Mouse (Mus musculus) mesoderm, embryonic 11.5 days (tissue): ENCODE results near the gene Tm9sf4.

Experiments used
- DNase-seq: peaks from one replicate; pipeline ENCODE4 v3.0.0-alpha.2; 2012; ENCODE audit warnings: low read depth, low spot score

Tm9sf4 gene

GRCm38 (mm10) chr2:153157270-153157669 lies 3.8 kb upstream of the Tm9sf4 start:
- DNase-seq, result no peak

GRCm38 (mm10) chr2:153160133-153160532 lies 970 bp upstream of the Tm9sf4 start:
- no peak for DNase-seq

DNA sequence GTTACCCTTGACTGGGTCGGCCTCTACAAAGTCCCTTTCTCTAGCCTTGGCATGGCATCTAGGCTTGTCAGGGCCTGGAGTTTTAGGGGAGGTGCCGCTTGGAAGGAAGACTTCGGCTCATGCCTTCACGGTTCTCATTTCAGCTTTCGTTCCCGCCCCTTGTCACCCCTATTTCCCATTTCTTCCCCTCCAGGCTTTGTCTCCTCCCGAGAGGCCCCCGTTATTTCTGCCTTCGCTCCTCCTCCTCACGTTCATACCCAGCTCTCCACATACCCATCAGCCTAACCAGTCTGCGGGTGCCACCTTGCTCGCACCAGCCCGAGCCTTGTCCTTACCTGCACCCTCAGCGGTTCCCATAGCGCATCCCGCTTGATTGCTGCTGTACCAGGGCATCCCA lies 579 bp downstream of the Tm9sf4 start:
- peak; percentile 11 for DNase-seq

GRCm38 (mm10) chr2:153167136-153167535 lies 6.0 kb downstream of the Tm9sf4 start:
- DNase-seq, result no peak

DNA sequence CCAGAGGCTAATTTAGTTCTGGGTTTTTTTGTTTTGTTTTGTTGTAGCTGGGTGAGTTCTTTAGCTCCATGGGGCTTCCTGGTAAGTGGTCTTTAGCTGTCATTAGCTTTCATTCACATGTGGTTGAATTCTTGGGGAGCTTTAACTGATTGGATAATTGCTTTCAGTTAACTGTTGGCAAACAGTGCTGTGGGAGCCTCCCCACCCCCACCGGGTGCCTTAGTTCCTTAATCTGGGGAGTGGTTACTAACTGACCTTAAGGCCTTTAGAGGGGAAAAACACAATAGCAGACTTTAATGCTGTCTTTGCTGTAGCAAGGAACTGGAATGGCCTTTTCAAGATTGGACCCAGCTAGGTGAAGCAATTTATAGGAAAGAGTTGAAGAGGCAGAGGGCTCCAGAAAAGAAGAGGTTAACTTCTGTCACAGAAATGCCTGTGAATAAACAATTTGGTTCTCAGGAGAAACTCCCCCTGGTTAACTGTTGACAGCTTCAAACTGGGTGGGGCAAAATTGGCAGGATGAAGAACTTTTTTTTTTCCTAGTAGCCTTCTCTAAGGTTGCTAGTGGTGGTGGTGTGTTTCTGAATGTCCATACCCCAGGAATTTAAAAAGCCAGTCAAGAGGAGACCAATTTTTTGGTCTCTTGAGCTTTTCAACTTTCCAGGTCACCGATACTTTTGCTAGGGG lies 7.2 kb downstream of the Tm9sf4 start:
- DNase-seq, result no peak

- no peak for DNase-seq
Measured at GRCm38 (mm10) chr2:153170490-153171224, 9.6 kb downstream of the Tm9sf4 start.

DNA sequence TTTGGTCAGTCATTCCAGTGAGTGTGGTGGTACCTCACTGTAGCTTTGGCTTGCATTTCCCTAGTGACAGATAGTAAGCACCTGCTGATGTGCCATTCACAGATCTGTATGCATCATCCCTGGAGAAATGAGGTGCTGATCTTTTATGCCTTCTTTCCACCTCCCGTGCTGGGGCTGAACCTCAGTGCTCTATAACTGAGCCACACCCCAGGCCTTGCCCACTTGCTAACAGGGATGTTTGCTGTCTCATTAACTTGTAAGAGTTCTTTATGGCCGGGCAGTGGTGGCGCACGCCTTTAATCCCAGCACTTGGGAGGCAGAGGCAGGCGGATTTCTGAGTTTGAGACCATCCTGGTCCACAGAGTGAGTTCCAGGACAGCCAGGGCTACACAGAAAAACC lies 10.9 kb downstream of the Tm9sf4 start:
- DNase-seq, result no peak

- no peak for DNase-seq
Measured at GRCm38 (mm10) chr2:153175995-153176570, 15.0 kb downstream of the Tm9sf4 start.

- DNase-seq, result no peak
Measured at GRCm38 (mm10) chr2:153177188-153177587, 16.1 kb downstream of the Tm9sf4 start.

DNA sequence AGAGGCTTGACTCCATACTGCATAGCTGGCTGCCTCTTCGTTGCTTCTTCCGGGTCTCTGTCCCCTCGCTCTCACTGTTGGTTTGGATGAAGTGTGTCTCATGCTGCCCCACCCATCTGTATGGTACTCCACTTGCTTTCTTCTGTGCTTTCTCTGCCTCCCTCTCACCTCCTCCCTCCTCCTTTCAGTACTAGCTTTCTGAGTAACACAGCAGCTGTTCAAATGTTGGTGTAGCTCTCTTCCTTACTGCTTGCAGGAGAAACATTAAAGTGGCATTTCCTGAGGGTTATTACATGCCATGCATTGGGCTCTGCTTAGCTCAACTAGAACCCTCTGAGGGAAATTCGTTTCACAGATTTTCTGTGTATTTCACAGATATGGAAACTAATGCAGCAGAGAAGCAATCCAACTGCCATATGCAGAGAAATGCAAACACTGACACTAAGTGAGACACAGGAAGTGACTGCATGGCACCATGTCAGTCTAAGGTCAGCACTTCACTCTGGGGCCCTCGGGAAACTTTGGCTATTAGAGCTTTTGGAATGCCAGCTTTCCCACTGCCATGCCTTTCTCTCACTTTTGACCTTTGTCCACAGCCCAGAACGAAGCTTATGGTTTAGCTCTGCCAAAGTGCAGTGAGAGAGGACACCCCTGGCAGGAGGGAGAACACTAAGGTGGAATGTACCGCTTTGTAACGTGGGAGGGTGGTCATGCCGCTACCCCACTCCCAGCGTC lies 18.2 kb downstream of the Tm9sf4 start:
- no peak for DNase-seq

DNA sequence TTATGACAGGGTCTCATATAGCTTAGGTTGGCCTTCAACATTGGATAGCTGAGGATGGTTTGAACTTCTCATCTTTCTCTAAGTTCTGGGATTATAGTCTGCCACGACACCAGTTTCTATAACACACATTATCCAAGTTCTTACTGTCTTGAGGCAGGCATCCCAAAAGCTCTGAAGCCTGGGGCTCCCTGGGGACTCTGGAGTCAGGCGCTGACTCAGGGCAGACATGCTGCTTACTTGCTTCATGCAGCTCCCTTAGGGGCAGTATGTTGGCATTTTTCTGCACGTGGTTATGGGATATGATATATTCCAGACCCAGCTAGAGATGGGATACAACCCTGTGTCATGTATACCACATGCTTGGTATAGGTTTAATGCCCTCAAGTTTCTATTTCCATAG lies 18.9 kb downstream of the Tm9sf4 start:
- no peak for DNase-seq

DNA sequence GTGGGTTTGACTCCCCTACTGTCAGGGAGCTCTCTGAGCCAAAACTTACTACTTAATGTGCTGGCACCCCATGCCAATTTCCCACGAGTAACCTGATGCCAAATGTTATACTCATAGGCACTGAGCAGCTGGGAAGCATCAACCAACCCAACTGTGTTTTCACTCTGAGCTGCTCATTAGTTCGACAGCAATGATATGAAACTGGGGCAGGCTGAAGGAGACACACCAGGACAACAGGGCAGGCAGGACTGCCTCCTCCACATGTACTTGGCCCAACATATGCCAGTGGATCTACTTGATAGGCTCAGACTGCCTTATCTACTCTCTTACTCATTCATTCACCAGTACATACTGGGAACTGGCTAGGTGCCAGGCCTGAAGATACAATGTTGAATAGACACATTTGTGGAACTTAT lies 25.1 kb downstream of the Tm9sf4 start:
- no peak for DNase-seq

DNA sequence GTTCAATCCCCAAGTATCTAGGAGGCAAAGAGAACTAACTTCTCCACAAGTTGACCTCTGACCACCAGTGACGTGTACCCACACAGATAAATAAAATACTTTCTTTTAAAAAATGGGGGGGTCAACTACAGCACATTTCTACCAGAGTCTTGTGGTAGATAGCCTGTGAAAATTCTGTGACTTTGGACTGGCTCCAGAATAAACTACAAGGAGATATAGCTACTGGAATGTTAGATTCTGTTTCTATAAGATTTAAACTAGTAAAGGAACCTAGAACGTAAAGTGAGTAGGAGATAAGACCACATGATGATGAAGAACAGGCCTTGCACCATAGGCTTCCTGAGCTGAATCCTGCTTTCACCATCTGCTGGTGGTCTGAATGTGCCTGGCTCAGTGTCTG lies 26.7 kb downstream of the Tm9sf4 start:
- no peak for DNase-seq

DNA sequence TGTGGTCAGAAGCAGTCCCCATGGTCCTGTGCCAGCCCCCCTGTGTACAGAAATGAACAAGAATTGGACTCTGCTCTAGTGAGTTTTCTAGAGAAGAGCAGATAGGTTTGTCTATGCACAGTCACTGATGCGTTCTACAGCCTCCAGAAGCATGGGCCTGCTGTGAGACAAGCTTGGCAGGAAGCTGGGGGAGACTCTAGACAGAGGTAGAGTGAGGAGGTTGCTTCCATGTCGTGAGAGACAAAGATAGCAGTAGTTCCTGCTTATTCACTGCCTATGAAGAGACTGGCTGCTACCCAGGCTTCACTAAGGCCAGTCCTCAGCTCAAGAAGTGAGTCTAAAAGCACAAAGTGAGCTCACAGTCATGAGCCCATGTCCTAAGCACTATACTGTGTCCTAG lies 30.1 kb downstream of the Tm9sf4 start:
- no peak for DNase-seq

DNA sequence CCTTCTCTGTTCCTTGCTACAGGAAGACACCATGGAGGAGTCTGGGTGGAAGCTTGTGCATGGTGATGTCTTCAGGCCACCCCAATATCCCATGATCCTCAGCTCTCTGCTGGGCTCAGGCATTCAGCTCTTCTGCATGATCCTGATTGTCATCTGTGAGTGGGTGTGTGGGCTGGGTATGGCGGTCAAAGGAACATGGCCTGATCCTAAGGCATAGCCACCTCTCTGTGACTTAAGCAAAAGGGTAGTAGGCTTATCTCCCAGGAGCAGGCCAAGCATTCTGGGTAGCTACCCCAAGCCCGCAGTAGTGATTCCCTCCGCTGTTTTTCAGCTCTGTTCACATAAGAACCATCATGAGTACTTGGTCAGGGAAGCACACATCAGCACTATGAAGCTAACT lies 33.2 kb downstream of the Tm9sf4 start:
- DNase-seq, result no peak

DNA sequence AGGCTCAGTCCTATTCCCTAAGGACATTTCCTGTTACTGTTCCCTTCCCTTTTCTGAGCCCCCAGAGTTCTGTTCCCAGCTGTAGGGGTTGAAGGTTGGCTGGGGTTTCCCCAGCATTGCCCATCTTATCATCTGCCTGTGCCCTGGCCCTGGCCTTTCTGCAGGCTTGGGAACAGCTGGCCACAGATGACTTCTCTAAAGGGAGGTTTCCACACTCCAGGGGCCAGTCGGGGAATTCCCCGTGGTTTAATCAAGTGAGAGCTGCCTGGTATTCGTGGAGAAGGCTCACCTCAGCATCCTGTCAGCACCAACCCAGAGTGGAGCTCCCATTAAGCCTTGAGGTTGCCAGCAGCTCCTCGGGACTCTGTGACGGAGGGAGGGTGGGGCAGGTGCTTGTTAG lies 37.4 kb downstream of the Tm9sf4 start:
- no peak for DNase-seq

- DNase-seq, result no peak
Measured at GRCm38 (mm10) chr2:153199114-153199513, 38.0 kb downstream of the Tm9sf4 start.

- DNase-seq, result no peak
Measured at GRCm38 (mm10) chr2:153202766-153203165, 41.7 kb downstream of the Tm9sf4 start.

GRCm38 (mm10) chr2:153208149-153208548 lies 47.0 kb downstream of the Tm9sf4 start:
- DNase-seq, result no peak

- no peak for DNase-seq
Measured at GRCm38 (mm10) chr2:153209286-153209685, 48.2 kb downstream of the Tm9sf4 start.

DNA sequence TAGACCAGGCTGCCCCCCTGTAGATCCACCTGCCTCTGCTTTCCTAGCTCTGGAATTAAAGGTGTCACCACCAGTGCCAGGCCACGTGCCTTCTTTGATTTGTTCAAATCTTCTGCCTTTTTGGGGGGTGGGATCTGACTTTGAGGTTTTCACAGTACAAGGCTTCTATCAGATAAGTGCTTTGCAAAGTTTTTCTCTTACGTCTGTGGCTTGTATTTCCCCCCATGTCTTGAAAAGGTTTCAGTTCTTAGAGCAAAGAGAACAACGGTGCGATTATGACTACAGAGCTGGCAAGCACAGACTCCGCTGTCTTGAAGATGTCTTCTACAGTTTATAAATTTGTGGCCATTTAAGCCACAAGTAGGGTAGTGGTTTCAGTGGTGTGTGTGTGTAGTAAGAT lies 50.3 kb downstream of the Tm9sf4 start:
- no peak for DNase-seq

DNA sequence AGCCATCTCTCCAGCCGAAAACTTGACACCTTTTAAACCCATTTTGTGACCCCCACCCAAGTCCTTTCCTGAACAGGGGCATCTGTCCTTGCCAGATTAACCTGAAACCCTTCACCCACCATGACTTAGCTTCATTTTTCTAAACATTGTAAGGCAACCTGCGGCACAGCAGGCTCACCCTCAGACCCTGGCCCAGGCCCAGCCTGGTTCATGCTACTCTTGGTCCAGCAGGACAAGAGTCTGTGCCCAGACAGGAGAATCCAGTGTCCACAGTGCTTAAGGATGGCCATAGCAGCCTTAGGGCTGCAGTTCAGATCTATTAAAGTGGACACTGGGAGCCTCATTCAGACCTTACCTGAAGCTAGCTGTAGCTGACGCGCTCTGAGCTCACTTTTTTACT lies 52.2 kb downstream of the Tm9sf4 start:
- no peak for DNase-seq
